In genomic region chr2:125788351-125788750, GRCm38 (mm10) we compare ENCODE assay signal across 23 mouse cellular contexts. TPM values are rescaled to one million over a fixed set of nuclear protein-coding genes. Genes with fewer than 3 reads are reported as not detected.
DNase-seq lines count a peak whose midpoint lies in the region; ATAC-seq and TF ChIP-seq lines count a peak whose summit lies in the region.
"Had no signal": no experiment of that assay in that cellular context is flagged by ENCODE, and none has a peak within 500 bp of the region (broad histone marks: within the 10 kb centered on the region; RNA-seq: fewer than 3 reads in every experiment).

No protein-coding gene starts in this region.

- no peak overlapping the region for H3K9ac ChIP-seq in liver, embryonic 11.5 days (ENCODE audit: low read depth, low read length)
- H3K9ac ChIP-seq in stomach, postnatal 0 days (ENCODE audit: low read length) = no peak overlapping the region
- H3K9ac ChIP-seq: forebrain, embryonic 12.5 days; hindbrain, embryonic 14.5 days; neural tube, embryonic 13.5 days had no signal

- TF ChIP-seq EP300 in stomach, postnatal 0 days (optimal IDR thresholded peaks at IDR 0.05) = no peak

- ATAC-seq in frontal cortex, adult (ENCODE audit: low TSS enrichment) = peak; percentile 56
- ATAC-seq in activated CD4-positive, CD25-positive, alpha-beta regulatory T cell, adult 4 months = peak; percentile 60
- ATAC-seq in inflammation-experienced regulatory T-cells, adult 6 months = peak; percentile 63
- no peak for ATAC-seq in liver, embryonic 11.5 days (replicated peaks; ENCODE audit: low FRiP score)
- no peak; the same call in 1 of the 2 replicates for ATAC-seq in stomach, postnatal 0 days (ENCODE audit: low FRiP score, low TSS enrichment)

- no peak overlapping the region for H3K4me2 ChIP-seq in liver, embryonic 11.5 days
- H3K4me2 ChIP-seq in stomach, postnatal 0 days (replicated peaks; ENCODE audit: low read depth) = no peak overlapping the region
- H3K4me2 ChIP-seq: forebrain, embryonic 12.5 days; heart, embryonic 11.5 days; hindbrain, embryonic 14.5 days; neural tube, embryonic 13.5 days had no signal

- H3K27me3 ChIP-seq in hindbrain, embryonic 10.5 days (ENCODE audit: insufficient read depth, poor library complexity, severe bottlenecking) = no peaks in the 10 kb centered on the region
- H3K27me3 ChIP-seq in liver, embryonic 11.5 days (replicated peaks; ENCODE audit: control insufficient read depth, insufficient read depth, low read length) = no peaks in the 10 kb centered on the region
- H3K27me3 ChIP-seq in stomach, postnatal 0 days (ENCODE audit: control insufficient read depth, insufficient read depth, low read length) = no peaks in the 10 kb centered on the region
- H3K27me3 ChIP-seq: neural tube, embryonic 13.5 days had no signal

- no peak overlapping the region for H3K27ac ChIP-seq in hindbrain, embryonic 10.5 days
- no peak overlapping the region for H3K27ac ChIP-seq in liver, embryonic 11.5 days (ENCODE audit: low read depth, low read length)
- no peak overlapping the region for H3K27ac ChIP-seq in stomach, postnatal 0 days (replicated peaks)
- H3K27ac ChIP-seq: embryonic facial prominence, embryonic 10.5 days; forebrain, embryonic 12.5 days; hindbrain, embryonic 14.5 days; limb, embryonic 10.5 days; midbrain, embryonic 10.5 days; neural tube, embryonic 13.5 days had no signal

- H3K36me3 ChIP-seq in hindbrain, embryonic 10.5 days = no peaks in the 10 kb centered on the region
- H3K36me3 ChIP-seq in liver, embryonic 11.5 days (ENCODE audit: control insufficient read depth, insufficient read depth, low read length) = no peaks in the 10 kb centered on the region
- H3K36me3 ChIP-seq in stomach, postnatal 0 days (ENCODE audit: control insufficient read depth, insufficient read depth, low read length) = no peaks in the 10 kb centered on the region
- H3K36me3 ChIP-seq: embryonic facial prominence, embryonic 10.5 days; forebrain, embryonic 12.5 days; limb, embryonic 10.5 days; midbrain, embryonic 10.5 days; neural tube, embryonic 13.5 days had no signal

- peaks cover 3% of the 10 kb centered on the region; the same call in 1 of the 2 replicates for H3K4me1 ChIP-seq in hindbrain, embryonic 10.5 days (replicated peaks)
- H3K4me1 ChIP-seq in liver, embryonic 11.5 days (replicated peaks; ENCODE audit: control insufficient read depth, insufficient read depth, low read length) = 0 out of 2 replicates have a peak, but pooled peaks cover 4% of the 10 kb centered on the region
- no peaks in the 10 kb centered on the region for H3K4me1 ChIP-seq in stomach, postnatal 0 days (replicated peaks; ENCODE audit: control insufficient read depth, insufficient read depth)
- H3K4me1 ChIP-seq: forebrain, embryonic 12.5 days had no signal

- H3K9me3 ChIP-seq in hindbrain, embryonic 10.5 days = no peaks in the 10 kb centered on the region
- no peaks in the 10 kb centered on the region for H3K9me3 ChIP-seq in liver, embryonic 11.5 days (ENCODE audit: control insufficient read depth, low read length)
- H3K9me3 ChIP-seq in stomach, postnatal 0 days (ENCODE audit: control insufficient read depth, low read length) = no peaks in the 10 kb centered on the region
- H3K9me3 ChIP-seq: embryonic facial prominence, embryonic 10.5 days; forebrain, embryonic 12.5 days; limb, embryonic 10.5 days; midbrain, embryonic 10.5 days; neural tube, embryonic 13.5 days had no signal

- no peak for DNase-seq in frontal cortex, postnatal 10 days (ENCODE audit: low spot score in 2 of 2)
- peak; percentile 27 for DNase-seq in 416B (ENCODE audit: low read depth)
- DNase-seq in hindbrain, embryonic 10.5 days (ENCODE audit: low spot score) = no peak
- no peak for DNase-seq in liver, embryonic 11.5 days (ENCODE audit: low spot score)
- no peak for DNase-seq in stomach, postnatal 0 days (ENCODE audit: low spot score)
- DNase-seq: adrenal gland, postnatal 36 days; cerebellum, adult 8-10 months; kidney, adult 11 months; kidney, postnatal 14 days; lung, adult 18-20 months; lung, postnatal 14 days; right cerebral cortex, adult 18-20 months; thymus, postnatal 4 days had no signal

- no peak overlapping the region for H3K4me3 ChIP-seq in hindbrain, embryonic 10.5 days
- H3K4me3 ChIP-seq in liver, embryonic 11.5 days (ENCODE audit: low read depth, low read length) = no peak overlapping the region
- H3K4me3 ChIP-seq in stomach, postnatal 0 days (ENCODE audit: low read depth, low read length) = no peak overlapping the region
- H3K4me3 ChIP-seq: embryonic facial prominence, embryonic 10.5 days; forebrain, embryonic 12.5 days; limb, embryonic 10.5 days; midbrain, embryonic 10.5 days; neural tube, embryonic 13.5 days had no signal

- TF ChIP-seq CTCF in stomach, postnatal 0 days (IDR thresholded peaks at IDR 0.05; ENCODE audit: low read depth) = no peak

RNA-seq across cellular contexts. Expression of gene Secisbp2l, which starts 5.7 kb away (rescaled TPM):
- polyA plus RNA-seq in activated CD4-positive, CD25-positive, alpha-beta regulatory T cell, adult 4 months (2017; shearing (Covaris generic)) = 10 to 100 TPM; 19.9 to 21.6 TPM
- 10 to 100 TPM; 23.0 to 26.0 (median 24.1) TPM for polyA plus RNA-seq in inflammation-experienced regulatory T-cells, adult 6 months (2017; shearing (Covaris generic))
- 16.7 and 18.5 TPM in 2 replicates for polyA plus RNA-seq in hindbrain, embryonic 10.5 days (2016; fragmentation: Nextera tagmentation; extraction: Ambion mirVana)
- 11.3 and 11.7 TPM in 2 replicates for polyA plus RNA-seq in liver, embryonic 11.5 days (2014; fragmentation: Nextera tagmentation; extraction: Ambion mirVana)
- 8.7 and 9.5 TPM in 2 replicates for polyA plus RNA-seq in stomach, postnatal 0 days (2015; fragmentation: Nextera tagmentation; extraction: Ambion mirVana)

Comparison
In these comparisons a context has a peak if more than half of its experiments do, and no peak if none do; other contexts are left out.
1. ATAC-seq: peak in frontal cortex, adult (single experiment), activated CD4-positive, CD25-positive, alpha-beta regulatory T cell, adult 4 months (single experiment) and inflammation-experienced regulatory T-cells, adult 6 months (single experiment); none in liver, embryonic 11.5 days (single experiment) and stomach, postnatal 0 days (single experiment).